In the genomic region with DNA sequence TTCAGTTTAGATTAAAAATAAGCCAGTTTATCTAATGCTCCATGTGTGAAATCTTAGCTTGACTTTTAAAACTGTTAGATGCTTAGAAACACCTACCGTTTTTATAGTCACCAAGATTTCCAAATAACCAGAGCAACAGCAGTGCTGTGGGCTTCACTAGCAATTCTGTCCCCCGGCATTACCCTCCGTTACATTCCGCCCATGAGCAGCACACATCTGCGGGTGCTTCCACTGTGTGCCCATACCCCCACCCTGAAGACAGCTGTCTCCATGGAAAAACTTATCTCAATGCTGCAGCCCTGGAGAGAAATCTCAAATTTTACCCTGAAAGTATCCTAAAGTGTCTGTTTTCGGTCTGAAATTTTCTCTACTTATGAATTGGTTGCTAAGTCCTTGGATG, we compare ENCODE assay signal across 28 mouse cellular contexts.
DNase-seq lines count a peak whose midpoint lies in the region; ATAC-seq and TF ChIP-seq lines count a peak whose summit lies in the region.
"Had no signal": no experiment of that assay in that cellular context is flagged by ENCODE, and none has a peak within 500 bp of the region (broad histone marks: within the 10 kb centered on the region; RNA-seq: fewer than 3 reads in every experiment).

No protein-coding gene starts in this region.

- DNase-seq in forebrain, postnatal 0 days: no peak
- peak; percentile 12 to 25 for DNase-seq in layer of hippocampus, adult 8-10 months (ENCODE audit: low spot score in 2 of 2)
- DNase-seq in layer of hippocampus, adult 9-10 months (ENCODE audit: low spot score): no peak
- peak; percentile 28 for DNase-seq in right cerebral cortex, adult 18-20 months
- DNase-seq in right cerebral cortex, postnatal 4 days: no peak
- DNase-seq in spleen, postnatal 10 days (ENCODE audit: low spot score in 2 of 2): no peak
- DNase-seq: adrenal gland, adult 2 months; adrenal gland, postnatal 36 days; cerebellum, adult 2 months; cerebellum, postnatal 14 days; gastrocnemius, postnatal 10 days; liver, embryonic 13.5 days; lung, adult 18-20 months; lung, postnatal 4 days had no signal

- H3K4me2 ChIP-seq in forebrain, postnatal 0 days (ENCODE audit: low read depth): no peak overlapping the region
- H3K4me2 ChIP-seq in forebrain, embryonic 16.5 days (ENCODE audit: low read length): no peak overlapping the region
- H3K4me2 ChIP-seq in heart, embryonic 12.5 days: no peak overlapping the region
- H3K4me2 ChIP-seq: embryonic facial prominence, embryonic 15.5 days; forebrain, embryonic 12.5 days; heart, embryonic 15.5 days; limb, embryonic 15.5 days; liver, embryonic 13.5 days; midbrain, embryonic 12.5 days had no signal

- H3K4me1 ChIP-seq in forebrain, postnatal 0 days (ENCODE audit: insufficient read depth): no peaks in the 10 kb centered on the region
- no peaks in the 10 kb centered on the region for H3K4me1 ChIP-seq in forebrain, embryonic 16.5 days (replicated peaks; ENCODE audit: control insufficient read depth, insufficient read depth, low read length)
- 0 out of 2 replicates have a peak, but pooled peaks cover 5% of the 10 kb centered on the region for H3K4me1 ChIP-seq in heart, embryonic 12.5 days (replicated peaks)
- H3K4me1 ChIP-seq: embryonic facial prominence, embryonic 15.5 days; heart, embryonic 15.5 days; limb, embryonic 15.5 days; liver, embryonic 13.5 days; megakaryocyte, embryonic 14.5 days; midbrain, embryonic 12.5 days had no signal

- H3K27me3 ChIP-seq in forebrain, postnatal 0 days (ENCODE audit: insufficient read depth, low read length): no peaks in the 10 kb centered on the region
- no peaks in the 10 kb centered on the region for H3K27me3 ChIP-seq in forebrain, embryonic 16.5 days (replicated peaks; ENCODE audit: control insufficient read depth, insufficient read depth, low read length)
- H3K27me3 ChIP-seq in heart, embryonic 12.5 days (replicated peaks): 0 out of 2 replicates have a peak, but pooled peaks cover 5% of the 10 kb centered on the region
- H3K27me3 ChIP-seq: embryonic facial prominence, embryonic 15.5 days; limb, embryonic 15.5 days; midbrain, embryonic 12.5 days had no signal

- H3K9ac ChIP-seq in forebrain, postnatal 0 days: no peak overlapping the region
- no peak overlapping the region for H3K9ac ChIP-seq in forebrain, embryonic 16.5 days (replicated peaks; ENCODE audit: low read depth, low read length)
- no peak overlapping the region for H3K9ac ChIP-seq in heart, embryonic 12.5 days
- H3K9ac ChIP-seq: embryonic facial prominence, embryonic 15.5 days; forebrain, embryonic 12.5 days; heart, embryonic 15.5 days; limb, embryonic 15.5 days; liver, embryonic 13.5 days; midbrain, embryonic 12.5 days had no signal

- no peaks in the 10 kb centered on the region for H3K36me3 ChIP-seq in forebrain, postnatal 0 days (ENCODE audit: insufficient read depth)
- H3K36me3 ChIP-seq in forebrain, embryonic 16.5 days (ENCODE audit: control insufficient read depth, insufficient read depth): no peaks in the 10 kb centered on the region
- no peaks in the 10 kb centered on the region for H3K36me3 ChIP-seq in heart, embryonic 12.5 days
- H3K36me3 ChIP-seq: embryonic facial prominence, embryonic 10.5 days; embryonic facial prominence, embryonic 15.5 days; forebrain, embryonic 12.5 days; heart, embryonic 15.5 days; limb, embryonic 10.5 days; limb, embryonic 15.5 days; liver, embryonic 13.5 days; midbrain, embryonic 12.5 days had no signal

- WGBS in forebrain, postnatal 0 days: 88% methylated on average over 6 of the region's 6 CpGs
- 94% methylated on average over 6 of the region's 6 CpGs for WGBS in forebrain, embryonic 16.5 days
- 78% methylated on average over 6 of the region's 6 CpGs for WGBS in heart, embryonic 12.5 days

- no peak overlapping the region for H3K4me3 ChIP-seq in forebrain, postnatal 0 days (ENCODE audit: low read depth, low read length)
- H3K4me3 ChIP-seq in forebrain, embryonic 16.5 days (replicated peaks; ENCODE audit: low read length): no peak overlapping the region
- H3K4me3 ChIP-seq in heart, embryonic 12.5 days: no peak overlapping the region
- H3K4me3 ChIP-seq: embryonic facial prominence, embryonic 10.5 days; embryonic facial prominence, embryonic 15.5 days; forebrain, embryonic 12.5 days; heart, embryonic 15.5 days; limb, embryonic 10.5 days; limb, embryonic 15.5 days; liver, embryonic 13.5 days; megakaryocyte, embryonic 14.5 days; midbrain, embryonic 12.5 days; myocyte had no signal

- H3K9me3 ChIP-seq in forebrain, postnatal 0 days (ENCODE audit: low read length): no peaks in the 10 kb centered on the region
- no peaks in the 10 kb centered on the region for H3K9me3 ChIP-seq in forebrain, embryonic 16.5 days (ENCODE audit: control insufficient read depth, low read length)
- H3K9me3 ChIP-seq in heart, embryonic 12.5 days (replicated peaks): no peaks in the 10 kb centered on the region
- H3K9me3 ChIP-seq: embryonic facial prominence, embryonic 15.5 days; forebrain, embryonic 12.5 days; heart, embryonic 15.5 days; limb, embryonic 10.5 days; limb, embryonic 15.5 days; liver, embryonic 13.5 days; midbrain, embryonic 12.5 days had no signal

- ATAC-seq in forebrain, postnatal 0 days: 0 out of 2 replicates have a peak, but pooled peaks have one; percentile 36
- ATAC-seq in forebrain, embryonic 16.5 days: no peak
- no peak for ATAC-seq in heart, embryonic 12.5 days (ENCODE audit: insufficient number of reproducible peaks, low FRiP score)
- ATAC-seq: activated CD4-positive, CD25-positive, alpha-beta regulatory T cell, adult 4 months; hindbrain, embryonic 16.5 days; lung, postnatal 0 days had no signal

- H3K27ac ChIP-seq in forebrain, postnatal 0 days (ENCODE audit: low read depth, low read length): no peak overlapping the region
- H3K27ac ChIP-seq in forebrain, embryonic 16.5 days (ENCODE audit: low read length): no peak overlapping the region
- no peak overlapping the region for H3K27ac ChIP-seq in heart, embryonic 12.5 days (ENCODE audit: poor library complexity, severe bottlenecking)
- H3K27ac ChIP-seq: embryonic facial prominence, embryonic 10.5 days; embryonic facial prominence, embryonic 15.5 days; forebrain, embryonic 12.5 days; heart, embryonic 15.5 days; limb, embryonic 10.5 days; limb, embryonic 15.5 days; liver, embryonic 13.5 days; midbrain, embryonic 12.5 days had no signal

- TF ChIP-seq CTCF in forebrain, postnatal 0 days (IDR thresholded peaks at IDR 0.05; ENCODE audit: low read depth): no peak

Comparison
In these comparisons a context has a peak if more than half of its experiments do, and no peak if none do; other contexts are left out.
1. DNase-seq: peak in layer of hippocampus, adult 8-10 months (2 of 2) and right cerebral cortex, adult 18-20 months (single experiment); none in forebrain, postnatal 0 days (single experiment), layer of hippocampus, adult 9-10 months (single experiment), right cerebral cortex, postnatal 4 days (single experiment) and spleen, postnatal 10 days (0 of 2).